Mouse (Mus musculus): Measurements from ENCODE around the gene Fgd3.

GRCm38 (mm10) chr13:49367657-49368440 lies 47.7 kb upstream of the Fgd3 start:
- TF ChIP-seq TAL1 (IDR thresholded peaks at IDR 0.05; ENCODE audit: low read length) = no peak
- TF ChIP-seq GATA1 (IDR thresholded peaks at IDR 0.05; ENCODE audit: low read length) = no peak

Measured in erythroblast, embryonic 14.5 days (primary cell).